Mouse (Mus musculus) neural tube, embryonic 10.5 days (tissue): ENCODE data around the gene Cpa1.

Experiments used
- DNase-seq: peaks from one replicate; pipeline ENCODE4 v3.0.0-alpha.2; 2017; ENCODE audit warnings: low spot score; ENCODE audit errors: extremely low spot score

Cpa1 gene

DNA sequence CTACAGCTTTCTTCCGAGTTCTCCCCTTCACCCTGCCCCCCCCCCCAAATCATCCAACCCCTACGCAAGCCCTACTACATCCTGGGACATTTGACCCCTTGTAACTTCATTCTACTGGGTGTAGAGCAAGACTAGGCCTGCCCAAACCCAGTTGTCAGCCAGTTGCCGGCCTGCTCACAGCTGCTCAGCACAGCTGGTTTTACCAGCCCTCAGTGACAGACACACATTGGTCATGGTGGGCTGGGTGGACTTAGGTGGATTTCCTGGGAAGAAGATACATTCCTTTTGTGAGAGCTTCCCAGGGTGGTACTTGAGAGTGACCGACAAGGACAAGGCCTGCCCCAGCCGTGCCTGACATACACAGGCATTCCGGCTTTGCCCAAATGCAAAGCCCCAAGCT, 18.0 kb upstream of the Cpa1 start:
- DNase-seq = no peak

GRCm38 (mm10) chr6:30621986-30622389, 17.0 kb upstream of the Cpa1 start:
- no peak for DNase-seq

GRCm38 (mm10) chr6:30624763-30625162, 14.3 kb upstream of the Cpa1 start:
- no peak for DNase-seq

DNA sequence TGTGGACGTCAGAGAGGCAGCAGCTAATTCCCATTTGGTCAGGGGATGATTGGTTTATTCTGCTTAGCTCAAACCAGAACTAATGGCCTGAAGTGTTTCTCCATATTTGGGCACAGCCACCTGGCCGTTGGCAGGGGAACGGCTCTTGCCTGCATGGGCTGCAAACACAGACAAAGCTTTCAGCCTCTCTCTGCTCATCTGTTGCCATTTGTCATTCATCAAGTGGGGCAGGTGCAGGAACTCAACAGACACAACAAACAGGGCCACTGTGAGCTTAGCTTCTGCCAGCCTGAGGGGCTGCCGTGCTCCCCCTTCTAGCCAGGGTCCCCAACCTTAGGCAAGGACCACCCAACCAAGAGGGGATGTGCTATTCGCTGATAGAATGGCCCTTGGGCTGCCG, 10.9 kb upstream of the Cpa1 start:
- no peak for DNase-seq

GRCm38 (mm10) chr6:30629989-30630388, 9.0 kb upstream of the Cpa1 start:
- no peak for DNase-seq

- DNase-seq = no peak
These were observed 3.6 kb upstream of the Cpa1 start for GRCm38 (mm10) chr6:30635361-30635862.

GRCm38 (mm10) chr6:30636186-30636842, 2.7 kb upstream of the Cpa1 start:
- DNase-seq = peak; percentile 64

GRCm38 (mm10) chr6:30643694-30644460, 4.9 kb downstream of the Cpa1 start:
- no peak for DNase-seq

DNA sequence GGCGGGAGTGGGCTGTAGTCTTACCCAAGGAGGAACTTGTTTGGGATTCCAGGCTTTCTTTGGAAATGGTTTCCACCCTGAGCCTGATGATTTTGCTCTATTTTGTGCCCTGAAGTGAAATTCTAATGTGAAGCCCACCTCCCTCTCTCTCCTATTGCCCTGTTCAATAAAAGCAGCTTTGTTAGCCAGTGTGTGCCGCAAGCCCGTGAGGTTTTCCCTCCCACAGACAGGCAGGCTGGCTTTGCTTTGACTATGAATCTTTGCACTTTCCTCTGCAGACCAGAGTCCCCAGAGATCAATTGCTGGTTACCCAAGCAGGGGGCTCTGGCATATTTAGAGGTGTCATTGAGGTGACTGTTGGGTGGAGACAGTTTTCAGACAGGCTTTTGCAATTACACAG, 5.4 kb downstream of the Cpa1 start:
- no peak for DNase-seq

DNA sequence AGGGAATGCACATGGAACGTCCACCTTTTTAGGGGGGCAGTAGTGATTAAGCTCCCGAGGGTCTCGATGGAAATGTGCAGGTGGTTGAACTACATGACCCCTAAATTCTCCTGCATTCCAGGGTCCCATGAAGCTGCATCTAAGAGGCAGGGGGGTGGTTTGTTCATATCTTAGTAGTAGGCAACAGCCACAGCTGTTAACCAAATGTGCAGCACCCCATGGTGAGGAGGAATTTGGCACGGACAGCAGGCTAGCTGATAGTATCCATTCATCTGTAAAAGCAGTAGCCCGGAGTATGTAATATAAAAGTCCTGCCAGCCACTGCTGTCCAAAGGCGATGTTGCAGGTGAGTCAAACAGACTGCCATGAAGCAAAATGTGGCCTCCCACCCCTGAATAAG, 6.4 kb downstream of the Cpa1 start:
- no peak for DNase-seq

DNA sequence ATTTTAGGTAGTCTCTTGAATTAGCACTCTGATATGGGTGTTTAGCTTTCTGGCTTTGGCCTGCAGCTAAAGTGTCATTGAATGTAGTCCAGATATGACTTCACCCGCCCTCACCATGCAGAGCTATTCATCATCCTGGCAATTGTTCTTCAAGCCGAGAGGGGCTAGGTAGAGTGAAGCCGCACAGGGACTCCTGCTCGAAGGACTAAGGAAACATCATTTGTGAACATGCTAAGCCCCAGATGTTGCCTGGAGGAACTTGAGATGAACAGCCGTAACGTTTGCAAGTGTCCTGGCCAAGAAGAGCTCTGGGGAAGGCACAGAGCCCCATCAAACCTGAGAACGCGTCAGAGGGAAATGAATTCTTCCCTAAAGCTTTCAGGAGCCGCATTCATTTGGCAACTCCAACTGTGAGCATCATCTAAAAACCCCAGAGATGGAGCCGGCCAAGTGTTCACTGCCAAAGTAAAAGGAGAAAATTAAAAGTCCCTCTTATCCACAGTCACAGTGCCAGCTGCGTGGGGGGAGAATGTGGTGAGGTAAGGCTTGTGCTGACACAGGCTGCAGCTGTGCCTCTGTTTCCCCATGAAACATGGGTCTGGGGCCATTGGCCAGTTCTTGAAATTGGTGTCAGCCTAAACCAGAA, 10.8 kb downstream of the Cpa1 start:
- no peak for DNase-seq

DNA sequence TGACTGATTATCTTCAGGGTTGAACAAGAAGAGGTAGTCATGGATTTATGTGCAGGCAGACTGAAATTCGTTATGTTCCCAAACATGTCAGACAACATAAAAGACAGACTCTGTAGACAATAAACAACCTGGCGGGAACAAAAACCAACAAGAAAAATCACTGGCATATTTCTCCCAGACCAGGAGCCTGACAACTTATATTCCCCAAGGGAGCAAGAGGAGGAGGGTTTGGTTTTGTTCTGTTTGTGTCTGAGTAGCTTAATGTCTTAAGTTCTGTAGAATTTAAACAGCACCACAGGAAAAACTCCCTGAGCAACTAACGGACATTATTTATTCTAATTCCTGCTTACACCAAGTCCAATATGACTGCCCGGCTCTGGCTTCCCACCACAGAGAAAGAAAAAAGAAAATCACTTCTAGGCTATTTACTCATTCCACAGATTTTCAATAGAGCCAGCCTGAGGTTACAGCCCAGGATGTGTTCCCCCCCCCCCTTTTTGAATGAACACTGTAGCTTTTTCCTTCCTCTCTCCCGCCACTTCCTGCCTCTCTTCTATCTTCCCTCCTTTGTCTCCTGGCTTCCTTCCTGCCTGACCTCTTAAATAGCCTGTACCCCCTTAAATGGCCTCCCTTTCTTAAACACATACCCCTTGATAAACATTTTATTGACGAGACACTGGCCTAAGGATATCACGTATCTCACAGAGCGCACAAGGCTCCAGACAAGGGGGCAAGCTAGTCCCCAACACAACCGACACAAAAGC, 13.6 kb downstream of the Cpa1 start:
- no peak for DNase-seq

- no peak for DNase-seq
These were observed 14.5 kb downstream of the Cpa1 start for GRCm38 (mm10) chr6:30653518-30653917.

DNA sequence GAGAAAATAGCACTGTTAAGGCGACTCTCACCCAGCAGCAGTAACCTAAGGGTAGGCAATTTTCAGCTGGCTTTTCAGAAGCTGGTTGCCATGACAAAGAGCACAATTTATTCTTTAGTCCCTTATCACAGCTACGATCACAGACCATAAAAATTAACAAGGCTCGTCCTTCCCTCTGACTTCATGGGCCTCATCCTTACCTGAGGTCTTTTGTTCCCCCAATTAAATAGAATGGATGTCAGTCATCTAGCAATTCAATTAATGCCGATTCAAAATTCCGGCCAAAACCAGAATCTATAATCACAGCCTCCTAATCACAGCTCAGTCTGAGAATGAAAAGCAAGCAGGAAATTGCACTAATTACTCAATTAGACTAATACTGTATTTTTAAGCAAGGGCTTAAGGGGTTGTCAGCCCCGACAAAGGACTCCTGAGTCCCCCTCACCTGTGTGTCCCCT, 15.4 kb downstream of the Cpa1 start:
- no peak for DNase-seq

- no peak for DNase-seq
These were observed 15.9 kb downstream of the Cpa1 start for GRCm38 (mm10) chr6:30654932-30655331.

GRCm38 (mm10) chr6:30657279-30657678, 18.3 kb downstream of the Cpa1 start:
- no peak for DNase-seq

- DNase-seq = no peak
These were observed 19.6 kb downstream of the Cpa1 start for GRCm38 (mm10) chr6:30658619-30659018.

DNA sequence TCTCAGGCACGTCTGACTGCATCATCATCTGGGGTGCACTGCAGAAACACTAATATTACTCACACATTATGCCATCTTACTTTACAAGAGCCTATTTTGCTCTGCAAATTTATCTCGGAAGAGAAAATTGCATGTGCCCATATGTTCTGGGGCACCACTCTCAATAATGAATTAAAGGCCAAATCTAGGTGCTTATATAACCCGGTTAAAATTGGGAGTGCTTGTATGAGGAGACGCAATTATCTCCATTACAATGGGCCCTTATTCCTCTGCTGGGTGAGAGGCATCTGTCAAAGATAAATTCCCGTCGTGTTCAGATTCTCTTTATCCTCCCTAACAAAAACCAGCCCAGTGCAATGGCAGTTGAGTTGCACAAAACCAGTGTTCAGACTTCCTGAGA, 25.8 kb downstream of the Cpa1 start:
- DNase-seq = no peak

DNA sequence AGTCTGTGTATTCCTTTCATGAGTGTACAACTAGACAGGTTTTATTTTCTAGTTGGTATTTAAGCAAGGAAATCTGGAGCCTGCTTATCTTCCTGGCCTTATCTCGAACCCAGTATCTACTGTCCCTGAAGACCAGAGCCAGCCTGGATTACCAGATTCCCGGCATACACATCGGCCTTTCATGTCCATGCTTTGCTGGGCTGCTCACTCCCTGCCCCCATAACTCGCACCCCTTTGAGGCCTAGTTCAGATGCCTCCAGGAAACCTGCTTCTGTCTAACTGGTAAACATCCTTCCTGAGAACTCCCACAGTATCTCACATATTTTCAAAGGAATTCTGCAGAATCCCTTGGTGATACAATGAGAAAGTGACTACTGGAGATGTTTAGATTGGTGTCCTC, 26.3 kb downstream of the Cpa1 start:
- no peak for DNase-seq

- no peak for DNase-seq
These were observed 27.0 kb downstream of the Cpa1 start for GRCm38 (mm10) chr6:30666043-30666442.

GRCm38 (mm10) chr6:30667585-30667984, 28.6 kb downstream of the Cpa1 start:
- no peak for DNase-seq

DNA sequence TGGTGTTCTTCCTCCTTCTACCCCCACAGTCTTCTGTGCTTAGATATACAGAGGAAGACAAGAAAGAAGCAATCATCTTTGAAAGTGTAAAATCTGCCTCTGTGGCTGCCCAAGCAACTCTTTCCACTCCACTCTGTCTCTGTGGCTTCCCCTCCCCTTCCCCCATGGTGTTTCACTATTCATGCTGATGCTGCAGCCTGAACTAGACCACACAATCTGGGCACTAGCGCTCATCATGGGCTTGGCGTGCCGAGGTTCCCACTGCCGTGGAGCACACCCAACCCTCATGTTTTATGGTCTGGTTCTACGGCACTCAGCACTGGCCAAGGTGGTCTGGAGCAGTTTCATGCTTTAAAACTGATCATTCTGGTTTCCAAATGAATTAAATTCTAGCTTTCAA, 32.7 kb downstream of the Cpa1 start:
- no peak for DNase-seq
